ENCODE assay signal across 8 mouse cellular contexts in genomic region chr11:95008661-95009628, GRCm38 (mm10). TPM values are rescaled to one million over a fixed set of nuclear protein-coding genes. Genes with fewer than 3 reads are reported as not detected.
DNase-seq lines count a peak whose midpoint lies in the region; ATAC-seq and TF ChIP-seq lines count a peak whose summit lies in the region.

No protein-coding gene starts in this region.

- H3K9ac ChIP-seq in kidney, postnatal 0 days (ENCODE audit: low read depth, low read length): peak overlapping the region; percentile 72
- H3K9ac ChIP-seq in forebrain, postnatal 0 days: peak overlapping the region; percentile 98
- peak overlapping the region; percentile 95 for H3K9ac ChIP-seq in liver, embryonic 15.5 days

- 0 out of 2 replicates have a peak, but pooled peaks cover 4% of the 10 kb centered on the region for H3K36me3 ChIP-seq in kidney, postnatal 0 days (ENCODE audit: insufficient read depth, low read length)
- peaks cover 19% of the 10 kb centered on the region for H3K36me3 ChIP-seq in forebrain, postnatal 0 days (ENCODE audit: insufficient read depth)
- H3K36me3 ChIP-seq in liver, embryonic 15.5 days (replicated peaks): peaks cover 28% of the 10 kb centered on the region

- DNase-seq in kidney, postnatal 0 days (ENCODE audit: low spot score): peak; percentile 61
- DNase-seq in kidney, adult 18-20 months: no peak
- DNase-seq in NIH3T3 (ENCODE audit: low read depth): peak; percentile 73
- DNase-seq in forebrain, postnatal 0 days: peak; percentile 73
- DNase-seq in testis, postnatal 10 days (ENCODE audit: low spot score): peak; percentile 62
- DNase-seq in gastrocnemius, postnatal 25 days: no peak
- no peak for DNase-seq in layer of hippocampus, postnatal 25 days (ENCODE audit: extremely low spot score in 1 of 2, low spot score in 1 of 2)

- ATAC-seq in kidney, postnatal 0 days (replicated peaks; ENCODE audit: low FRiP score, low read depth): peak; percentile 45
- ATAC-seq in forebrain, postnatal 0 days: peak; percentile 13
- ATAC-seq in liver, embryonic 15.5 days (ENCODE audit: insufficient read depth): no peak

- H3K4me3 ChIP-seq in kidney, postnatal 0 days (replicated peaks; ENCODE audit: low read depth, low read length): peak overlapping the region; percentile 66
- H3K4me3 ChIP-seq in forebrain, postnatal 0 days (ENCODE audit: low read depth, low read length): peak overlapping the region; percentile 90
- H3K4me3 ChIP-seq in liver, embryonic 15.5 days (replicated peaks): peak overlapping the region; percentile 78

- peaks cover 28% of the 10 kb centered on the region for H3K4me1 ChIP-seq in kidney, postnatal 0 days (replicated peaks; ENCODE audit: insufficient read depth, low read length)
- H3K4me1 ChIP-seq in forebrain, postnatal 0 days (ENCODE audit: insufficient read depth): peaks cover 38% of the 10 kb centered on the region
- peaks cover 77% of the 10 kb centered on the region for H3K4me1 ChIP-seq in liver, embryonic 15.5 days (replicated peaks)

- no peaks in the 10 kb centered on the region for H3K9me3 ChIP-seq in kidney, postnatal 0 days (replicated peaks; ENCODE audit: low read length)
- H3K9me3 ChIP-seq in forebrain, postnatal 0 days (ENCODE audit: low read length): no peaks in the 10 kb centered on the region
- H3K9me3 ChIP-seq in liver, embryonic 15.5 days (replicated peaks): no peaks in the 10 kb centered on the region

- peak overlapping the region; percentile 90 for H3K4me2 ChIP-seq in kidney, postnatal 0 days (ENCODE audit: low read length)
- H3K4me2 ChIP-seq in forebrain, postnatal 0 days (ENCODE audit: low read depth): peak overlapping the region; percentile 71
- peak overlapping the region; percentile 89 for H3K4me2 ChIP-seq in liver, embryonic 15.5 days

- H3K27me3 ChIP-seq in kidney, postnatal 0 days (ENCODE audit: insufficient read depth, low read length): no peaks in the 10 kb centered on the region
- H3K27me3 ChIP-seq in forebrain, postnatal 0 days (ENCODE audit: insufficient read depth, low read length): no peaks in the 10 kb centered on the region
- H3K27me3 ChIP-seq in liver, embryonic 15.5 days: peaks cover 21% of the 10 kb centered on the region

- WGBS in kidney, postnatal 0 days: 28% methylated on average over 15 of the region's 15 CpGs
- WGBS in forebrain, postnatal 0 days: 26% methylated on average over 15 of the region's 15 CpGs
- 26% methylated on average over 15 of the region's 15 CpGs for WGBS in liver, embryonic 15.5 days (ENCODE audit: insufficient replicate concordance)

- TF ChIP-seq CTCF in kidney, postnatal 0 days (IDR thresholded peaks at IDR 0.05; ENCODE audit: low read depth): peak; percentile 8; the same call in 1 of the 2 replicates
- TF ChIP-seq CTCF in forebrain, postnatal 0 days (IDR thresholded peaks at IDR 0.05; ENCODE audit: low read depth): no peak

- peak overlapping the region; percentile 87 for H3K27ac ChIP-seq in kidney, postnatal 0 days
- peak overlapping the region; percentile 97 for H3K27ac ChIP-seq in forebrain, postnatal 0 days (ENCODE audit: low read depth, low read length)
- H3K27ac ChIP-seq in liver, embryonic 15.5 days (replicated peaks): peak overlapping the region; percentile 100

RNA-seq across cellular contexts. Expression of gene Samd14, which starts 0.7 kb away (rescaled TPM):
- polyA plus RNA-seq in kidney, postnatal 0 days (2015; fragmentation: Nextera tagmentation; extraction: Ambion mirVana): 13.1 and 14.5 TPM in 2 replicates
- 145 and 150 TPM in 2 replicates for total RNA-seq in forebrain, postnatal 0 days (2014; rRNA removed)
- 113 and 130 TPM in 2 replicates for polyA plus RNA-seq in forebrain, postnatal 0 days (2015; fragmentation: Nextera tagmentation; extraction: Ambion mirVana)
- 33.9 and 39.2 TPM in 2 replicates for polyA plus RNA-seq in liver, embryonic 15.5 days (2015; fragmentation: Nextera tagmentation; extraction: Ambion mirVana)
- under 1 TPM; 0.61 to 0.80 TPM for total RNA-seq in gastrocnemius, postnatal 25 days (2021)
- 10 to 100 TPM; 48.4 to 49.1 TPM for total RNA-seq in layer of hippocampus, postnatal 25 days (2021)

RNA-seq across cellular contexts. Expression of gene Ppp1r9b, which starts 18.1 kb away (rescaled TPM):
- 10.3 and 10.6 TPM in 2 replicates for polyA plus RNA-seq in kidney, postnatal 0 days (2015; fragmentation: Nextera tagmentation; extraction: Ambion mirVana)
- total RNA-seq in forebrain, postnatal 0 days (2014; rRNA removed): 184 and 202 TPM in 2 replicates
- polyA plus RNA-seq in forebrain, postnatal 0 days (2015; fragmentation: Nextera tagmentation; extraction: Ambion mirVana): 22.3 and 24.9 TPM in 2 replicates
- 8.2 and 8.8 TPM in 2 replicates for polyA plus RNA-seq in liver, embryonic 15.5 days (2015; fragmentation: Nextera tagmentation; extraction: Ambion mirVana)
- total RNA-seq in gastrocnemius, postnatal 25 days (2021): 10 to 100 TPM; 21.8 to 30.0 TPM
- total RNA-seq in layer of hippocampus, postnatal 25 days (2021): 100 to 1,000 TPM; 926 to 939 TPM

RNA-seq across cellular contexts. Expression of gene Pdk2, which starts 32.2 kb away (rescaled TPM):
- polyA plus RNA-seq in kidney, postnatal 0 days (2015; fragmentation: Nextera tagmentation; extraction: Ambion mirVana): 94.5 and 94.7 TPM in 2 replicates
- 6.9 and 10.2 TPM in 2 replicates for total RNA-seq in forebrain, postnatal 0 days (2014; rRNA removed)
- 31.9 and 38.1 TPM in 2 replicates for polyA plus RNA-seq in forebrain, postnatal 0 days (2015; fragmentation: Nextera tagmentation; extraction: Ambion mirVana)
- 10.2 and 10.8 TPM in 2 replicates for polyA plus RNA-seq in liver, embryonic 15.5 days (2015; fragmentation: Nextera tagmentation; extraction: Ambion mirVana)
- 100 to 1,000 TPM; 351 to 396 TPM for total RNA-seq in gastrocnemius, postnatal 25 days (2021)
- 100 to 1,000 TPM; 114 to 118 TPM for total RNA-seq in layer of hippocampus, postnatal 25 days (2021)

RNA-seq across cellular contexts. Expression of gene Sgca, which starts 32.8 kb away (rescaled TPM):
- 0.28 and 0.52 TPM in 2 replicates for polyA plus RNA-seq in kidney, postnatal 0 days (2015; fragmentation: Nextera tagmentation; extraction: Ambion mirVana)
- total RNA-seq in forebrain, postnatal 0 days (2014; rRNA removed): 0.15 TPM in 1 of 2 replicates, not detected in the other
- polyA plus RNA-seq in forebrain, postnatal 0 days (2015; fragmentation: Nextera tagmentation; extraction: Ambion mirVana): 0.09 and 0.13 TPM in 2 replicates
- polyA plus RNA-seq in liver, embryonic 15.5 days (2015; fragmentation: Nextera tagmentation; extraction: Ambion mirVana): 0.35 and 1.1 TPM in 2 replicates
- 100 to 1,000 TPM; 255 to 276 TPM for total RNA-seq in gastrocnemius, postnatal 25 days (2021)
- total RNA-seq in layer of hippocampus, postnatal 25 days (2021): under 1 TPM; 0.44 to 0.45 TPM

RNA-seq across cellular contexts. Expression of gene Hils1, which starts 41.6 kb away (rescaled TPM):
- not detected in 2 replicates for polyA plus RNA-seq in kidney, postnatal 0 days (2015; fragmentation: Nextera tagmentation; extraction: Ambion mirVana)
- total RNA-seq in forebrain, postnatal 0 days (2014; rRNA removed): not detected in 2 replicates
- not detected in 2 replicates for polyA plus RNA-seq in forebrain, postnatal 0 days (2015; fragmentation: Nextera tagmentation; extraction: Ambion mirVana)
- not detected in 2 replicates for polyA plus RNA-seq in liver, embryonic 15.5 days (2015; fragmentation: Nextera tagmentation; extraction: Ambion mirVana)
- total RNA-seq in gastrocnemius, postnatal 25 days (2021): not detected
- total RNA-seq in layer of hippocampus, postnatal 25 days (2021): not detected

Comparison
In these comparisons a context has a peak if more than half of its experiments do, and no peak if none do; other contexts are left out.
1. DNase-seq: peak in kidney, postnatal 0 days (single experiment), NIH3T3 (single experiment), forebrain, postnatal 0 days (single experiment) and testis, postnatal 10 days (single experiment); none in kidney, adult 18-20 months (single experiment), gastrocnemius, postnatal 25 days (single experiment) and layer of hippocampus, postnatal 25 days (0 of 2).
2. RNA of gene Samd14, which starts 0.7 kb away (total RNA-seq): 145 to 150 TPM in forebrain, postnatal 0 days and 48.4 to 49.1 TPM in layer of hippocampus, postnatal 25 days; 0.61 to 0.80 TPM in gastrocnemius, postnatal 25 days; every median in the first group is over 10 times any median in the second.
3. RNA of gene Pdk2, which starts 32.2 kb away (total RNA-seq): 351 to 396 TPM in gastrocnemius, postnatal 25 days and 114 to 118 TPM in layer of hippocampus, postnatal 25 days; 6.9 to 10.2 TPM in forebrain, postnatal 0 days; every median in the first group is over 10 times any median in the second.
4. Peak in every context shown above with its lines, with median percentiles within 50 percentile points of each other: H3K27ac ChIP-seq, H3K4me2 ChIP-seq, H3K4me3 ChIP-seq and H3K9ac ChIP-seq.